Mouse (Mus musculus): Measurements from ENCODE around the gene Obscn.

DNA sequence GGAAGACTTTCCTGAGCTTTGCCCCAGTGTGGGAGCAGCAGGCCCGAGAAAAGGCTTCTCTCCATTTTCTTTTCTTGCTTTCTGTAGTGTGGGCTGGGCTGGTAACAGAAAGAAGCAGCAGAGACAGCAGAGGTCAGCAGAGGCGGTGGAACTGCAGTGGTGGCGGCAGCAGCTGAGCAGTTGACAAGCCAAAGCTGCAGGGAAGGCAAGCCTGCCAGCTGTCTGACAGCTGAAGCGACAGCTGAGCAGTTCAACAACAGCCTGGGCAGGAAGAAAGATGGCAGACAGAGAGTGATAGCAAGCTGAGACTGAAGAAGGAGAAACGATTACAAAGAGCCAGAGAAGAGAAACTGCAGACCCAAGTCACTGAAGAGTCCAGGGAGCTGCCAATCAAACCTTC lies 25.2 kb upstream of the Obscn start:
- TF ChIP-seq CTCF (IDR thresholded peaks at IDR 0.05), result peak; percentile 55
- TF ChIP-seq EP300 (IDR thresholded peaks at IDR 0.05; ENCODE audit: insufficient read depth, low read depth, low read length), result peak; percentile 74; the same call in 1 of the 2 replicates
- TF ChIP-seq POLR2A (IDR thresholded peaks at IDR 0.05; ENCODE audit: insufficient read depth, low read depth, low read length), result no peak

All from heart, adult 2 months (tissue).